Mouse (Mus musculus) kidney, adult 2 months (tissue): ENCODE data around the gene Man2c1.

Experiments used
- CTCF ChIP-seq: fragments of 200-500 bp; conservative IDR thresholded peaks from 2 replicates; pipeline ENCODE4 v1.5.1; 2011; ENCODE audit warnings: low read depth, mild to moderate bottlenecking, control low read depth, low read length, moderate library complexity, mixed read lengths; ENCODE audit not compliant: insufficient read depth, insufficient read length
- POLR2A ChIP-seq: fragments of 200-500 bp; IDR thresholded peaks from one replicate; pipeline ENCODE4 v1.6.1; 2011; ENCODE audit warnings: low read depth, low read length, control low read depth

- TF ChIP-seq CTCF: no peak
- no peak for TF ChIP-seq POLR2A
These were observed 18.5 kb downstream of the Man2c1 start for GRCm38 (mm10) chr9:57149021-57149420.
